Mouse (Mus musculus): ENCODE measurements around the gene Ecpas. TPM values are rescaled to one million over a fixed set of nuclear protein-coding genes. Genes with fewer than 3 reads are reported as not detected.

Gene Ecpas
- 10.6 and 23.9 TPM in 2 replicates for total RNA-seq (2012; rRNA removed)

- in situ Hi-C loops (cut with MboI; ENCODE audit: low sequenced_read_pairs in 2 of 2, unreplicated experiment in 2 of 2) = no loop called here
- H3K9ac ChIP-seq (ENCODE audit: insufficient read depth, low read depth, low read length, poor library complexity, severe bottlenecking) = peak within 1 kb of the TSS; percentile 95
- no peaks in the 10 kb centered on the region for H3K9me3 ChIP-seq (ENCODE audit: control insufficient read depth, insufficient read depth, low read depth, low read length)
- peaks cover 0 to 2% of the 10 kb centered on the region in 2 experiments; a peak in 1 of 4 replicates for H3K4me1 ChIP-seq (ENCODE audit: control insufficient read depth in 2 of 2, insufficient read depth in 2 of 2, low read length in 2 of 2, poor library complexity in 1 of 2)
- no peaks in the 10 kb centered on the region for H3K36me3 ChIP-seq (ENCODE audit: control insufficient read depth, insufficient read depth, low read length, poor library complexity, severe bottlenecking)
- TF ChIP-seq CHD2 (IDR thresholded peaks at IDR 0.05; ENCODE audit: low read depth, low read length) (no peak), ZNF384 (IDR thresholded peaks at IDR 0.05; ENCODE audit: low read depth, low read length) (no peak), MAFK (IDR thresholded peaks at IDR 0.05; ENCODE audit: insufficient read depth, low read depth, low read length) (no peak), ZC3H11A (IDR thresholded peaks at IDR 0.05; ENCODE audit: borderline replicate concordance, low read depth, low read length) (no peak), HCFC1 (IDR thresholded peaks at IDR 0.05; ENCODE audit: borderline replicate concordance, insufficient read depth, low read length) (no peak)
- H3K27ac ChIP-seq (ENCODE audit: insufficient read depth, low read depth, low read length, poor library complexity, severe bottlenecking) = no peak within 1 kb of the TSS
- no peak for DNase-seq (ENCODE audit: low read depth, low spot score)
- H3K4me3 ChIP-seq (ENCODE audit: insufficient read depth in 1 of 2, low read depth in 1 of 2, low read length in 2 of 2, poor library complexity in 1 of 2, severe bottlenecking in 1 of 2) = peak within 1 kb of the TSS; percentile 86 to 92
Measured at GRCm38 (mm10) chr4:58912629-58913335, at the start of gene Ecpas. Ecpas (minus strand) TSS chr4:58912749.

DNA sequence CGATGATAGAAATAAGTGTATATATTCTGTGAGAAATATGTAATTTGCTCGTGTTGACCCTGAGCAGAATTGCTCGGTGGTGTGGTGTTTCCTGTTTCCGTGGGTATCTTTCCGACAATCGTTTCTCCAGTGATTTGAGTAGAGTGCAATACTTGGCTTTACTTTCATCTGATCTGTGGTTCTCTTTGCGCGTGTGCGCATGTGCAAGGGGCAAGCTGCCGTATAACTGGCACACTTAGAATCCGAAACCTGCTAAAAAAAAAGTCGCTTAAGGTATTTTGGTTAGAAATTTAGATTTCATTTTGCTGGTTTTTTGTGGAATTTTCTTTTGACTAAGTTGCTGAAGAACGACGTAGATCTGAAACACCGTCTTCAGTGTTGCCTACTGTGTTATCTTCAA is 49.2 kb upstream of the Ecpas start:
- DNase-seq (ENCODE audit: low read depth, low spot score) = no peak
- H3K36me3 ChIP-seq (ENCODE audit: control insufficient read depth, insufficient read depth, low read length, poor library complexity, severe bottlenecking) = no peaks in the 10 kb centered on the region
- no peak overlapping the region for H3K4me3 ChIP-seq (ENCODE audit: insufficient read depth in 1 of 2, low read depth in 1 of 2, low read length in 2 of 2, poor library complexity in 1 of 2, severe bottlenecking in 1 of 2)
- TF ChIP-seq HCFC1 (IDR thresholded peaks at IDR 0.05; ENCODE audit: borderline replicate concordance, insufficient read depth, low read length) (no peak), ZC3H11A (IDR thresholded peaks at IDR 0.05; ENCODE audit: borderline replicate concordance, low read depth, low read length) (no peak), ZNF384 (IDR thresholded peaks at IDR 0.05; ENCODE audit: low read depth, low read length) (no peak), MAFK (IDR thresholded peaks at IDR 0.05; ENCODE audit: insufficient read depth, low read depth, low read length) (no peak), CHD2 (IDR thresholded peaks at IDR 0.05; ENCODE audit: low read depth, low read length) (no peak)
- H3K9ac ChIP-seq (ENCODE audit: insufficient read depth, low read depth, low read length, poor library complexity, severe bottlenecking) = no peak overlapping the region
- H3K4me1 ChIP-seq (ENCODE audit: control insufficient read depth in 2 of 2, insufficient read depth in 2 of 2, low read length in 2 of 2, poor library complexity in 1 of 2) = no peaks in the 10 kb centered on the region
- in situ Hi-C loops (cut with MboI; ENCODE audit: low sequenced_read_pairs in 2 of 2, unreplicated experiment in 2 of 2) = no loop called here
- no peak overlapping the region for H3K27ac ChIP-seq (ENCODE audit: insufficient read depth, low read depth, low read length, poor library complexity, severe bottlenecking)
- H3K9me3 ChIP-seq (ENCODE audit: control insufficient read depth, insufficient read depth, low read depth, low read length) = no peaks in the 10 kb centered on the region

DNA sequence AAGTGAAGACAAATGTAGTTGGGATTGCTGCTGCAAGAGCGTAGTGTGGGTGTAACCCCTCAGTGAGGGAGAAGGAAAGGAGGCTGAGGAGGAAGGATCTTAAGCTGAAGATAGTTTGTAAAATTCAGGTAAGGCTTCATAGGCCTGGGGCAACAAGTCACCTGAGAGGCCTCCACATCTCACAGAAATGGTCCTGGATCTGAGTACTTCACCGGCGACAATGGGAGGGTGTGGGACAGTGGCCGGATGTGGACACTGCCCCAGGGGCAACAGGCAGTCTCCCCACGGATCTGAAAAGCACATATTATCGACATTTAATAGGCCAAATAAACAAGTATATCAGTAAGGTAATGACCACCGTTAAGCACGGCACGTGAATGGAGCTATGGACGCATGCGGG is 40.1 kb upstream of the Ecpas start:
- H3K4me1 ChIP-seq (ENCODE audit: control insufficient read depth in 2 of 2, insufficient read depth in 2 of 2, low read length in 2 of 2, poor library complexity in 1 of 2) = no peaks in the 10 kb centered on the region
- no peak overlapping the region for H3K27ac ChIP-seq (ENCODE audit: insufficient read depth, low read depth, low read length, poor library complexity, severe bottlenecking)
- DNase-seq (ENCODE audit: low read depth, low spot score) = no peak
- H3K4me3 ChIP-seq (ENCODE audit: insufficient read depth in 1 of 2, low read depth in 1 of 2, low read length in 2 of 2, poor library complexity in 1 of 2, severe bottlenecking in 1 of 2) = no peak overlapping the region
- no peak overlapping the region for H3K9ac ChIP-seq (ENCODE audit: insufficient read depth, low read depth, low read length, poor library complexity, severe bottlenecking)
- H3K9me3 ChIP-seq (ENCODE audit: control insufficient read depth, insufficient read depth, low read depth, low read length) = no peaks in the 10 kb centered on the region
- H3K36me3 ChIP-seq (ENCODE audit: control insufficient read depth, insufficient read depth, low read length, poor library complexity, severe bottlenecking) = no peaks in the 10 kb centered on the region
- in situ Hi-C loops (cut with MboI; ENCODE audit: low sequenced_read_pairs in 2 of 2, unreplicated experiment in 2 of 2) = no loop called here
- TF ChIP-seq ZNF384 (IDR thresholded peaks at IDR 0.05; ENCODE audit: low read depth, low read length) (no peak), CHD2 (IDR thresholded peaks at IDR 0.05; ENCODE audit: low read depth, low read length) (no peak), ZC3H11A (IDR thresholded peaks at IDR 0.05; ENCODE audit: borderline replicate concordance, low read depth, low read length) (no peak)

DNA sequence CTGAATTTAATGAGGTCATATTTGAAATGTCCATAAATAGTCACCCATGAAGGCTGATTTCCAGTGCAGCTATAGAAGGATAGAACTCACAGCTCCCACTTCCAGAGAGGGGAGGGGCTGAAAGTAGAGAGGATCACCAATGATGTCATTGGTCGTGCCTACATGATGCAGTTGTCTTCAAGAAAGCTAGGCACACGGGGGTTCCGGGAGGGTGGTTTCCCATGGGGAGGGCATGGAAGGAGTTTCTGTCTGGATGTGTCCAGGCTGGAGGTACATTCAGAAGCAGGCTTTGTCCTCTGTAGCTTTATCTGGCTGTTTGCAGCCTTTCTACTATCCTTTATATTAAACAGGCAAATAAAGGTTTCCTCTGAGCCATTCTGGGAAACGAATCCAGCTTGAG is 35.8 kb upstream of the Ecpas start:
- no peak overlapping the region for H3K4me3 ChIP-seq (ENCODE audit: insufficient read depth in 1 of 2, low read depth in 1 of 2, low read length in 2 of 2, poor library complexity in 1 of 2, severe bottlenecking in 1 of 2)
- no peaks in the 10 kb centered on the region for H3K36me3 ChIP-seq (ENCODE audit: control insufficient read depth, insufficient read depth, low read length, poor library complexity, severe bottlenecking)
- in situ Hi-C loops (cut with MboI; ENCODE audit: low sequenced_read_pairs in 2 of 2, unreplicated experiment in 2 of 2) = no loop called here
- TF ChIP-seq HCFC1 (IDR thresholded peaks at IDR 0.05; ENCODE audit: borderline replicate concordance, insufficient read depth, low read length) (no peak), ZC3H11A (IDR thresholded peaks at IDR 0.05; ENCODE audit: borderline replicate concordance, low read depth, low read length) (no peak), MAFK (IDR thresholded peaks at IDR 0.05; ENCODE audit: insufficient read depth, low read depth, low read length) (no peak), ZNF384 (IDR thresholded peaks at IDR 0.05; ENCODE audit: low read depth, low read length) (no peak), CHD2 (IDR thresholded peaks at IDR 0.05; ENCODE audit: low read depth, low read length) (no peak)
- no peak for DNase-seq (ENCODE audit: low read depth, low spot score)
- H3K9me3 ChIP-seq (ENCODE audit: control insufficient read depth, insufficient read depth, low read depth, low read length) = no peaks in the 10 kb centered on the region
- H3K4me1 ChIP-seq (ENCODE audit: control insufficient read depth in 2 of 2, insufficient read depth in 2 of 2, low read length in 2 of 2, poor library complexity in 1 of 2) = no peaks in the 10 kb centered on the region; a peak in 1 of 4 replicates
- H3K27ac ChIP-seq (ENCODE audit: insufficient read depth, low read depth, low read length, poor library complexity, severe bottlenecking) = no peak overlapping the region
- H3K9ac ChIP-seq (ENCODE audit: insufficient read depth, low read depth, low read length, poor library complexity, severe bottlenecking) = no peak overlapping the region
